Mouse (Mus musculus): ENCODE measurements around the gene AU018091.
"Not testable (repeated sequence)": the region's sequence is repeated elsewhere in the genome, so short reads cannot be mapped to it uniquely, and the experiment has no call there.

AU018091 gene

GRCm38 (mm10) chr7:3164991-3165390, 4.0 kb downstream of the AU018091 start:
- no peak for DNase-seq

GRCm38 (mm10) chr7:3164381-3164780, 4.6 kb downstream of the AU018091 start:
- no peak for DNase-seq

- no peak for DNase-seq
These were observed 18.6 kb downstream of the AU018091 start for GRCm38 (mm10) chr7:3150376-3150775.

GRCm38 (mm10) chr7:3146072-3146471, 22.9 kb downstream of the AU018091 start:
- DNase-seq, result no peak

DNA sequence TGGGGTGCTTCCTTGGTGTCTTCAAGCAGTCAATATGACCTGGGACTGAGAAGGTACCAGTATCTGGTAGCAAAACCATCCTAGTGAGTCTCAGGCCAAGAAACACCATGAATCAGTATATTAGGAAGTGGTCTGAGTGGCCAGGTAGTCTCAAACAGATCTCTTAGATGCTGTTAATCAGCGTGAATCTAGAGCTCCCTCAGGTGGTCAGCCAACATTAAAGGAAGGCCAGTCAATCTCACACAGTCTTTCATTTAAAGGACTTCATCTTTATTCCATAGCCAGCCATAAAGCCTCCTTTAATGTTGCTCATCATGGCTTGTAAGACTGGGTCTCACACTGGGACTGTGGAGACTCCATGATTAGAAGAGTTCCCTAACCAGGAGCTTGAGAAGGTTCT, 25.7 kb downstream of the AU018091 start:
- no peak for DNase-seq

- no peak for DNase-seq
These were observed 33.4 kb downstream of the AU018091 start for GRCm38 (mm10) chr7:3135606-3136005.

- DNase-seq, result no peak
These were observed 34.3 kb downstream of the AU018091 start for GRCm38 (mm10) chr7:3134654-3135053.

GRCm38 (mm10) chr7:3130342-3130741, 38.7 kb downstream of the AU018091 start:
- no peak for DNase-seq

DNA sequence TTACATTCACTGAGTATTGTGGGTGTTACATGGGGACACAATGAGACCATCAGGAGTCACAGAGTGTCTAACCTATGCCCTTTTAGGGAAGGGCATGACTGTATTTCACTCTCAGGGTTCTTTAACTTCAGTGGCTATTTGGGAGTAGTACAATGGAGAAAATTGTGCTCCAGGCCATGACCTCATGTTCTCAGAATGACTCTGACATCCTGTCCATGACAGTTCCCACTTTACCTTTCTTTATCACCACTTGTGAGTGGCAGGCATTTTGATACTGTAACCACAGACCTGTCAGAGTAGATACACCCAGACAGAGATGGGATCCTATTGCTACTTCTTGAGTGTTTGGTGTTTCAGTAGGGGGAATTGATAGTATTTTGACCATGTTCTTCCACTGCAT, 40.4 kb downstream of the AU018091 start:
- not testable (repeated sequence) for DNase-seq

DNA sequence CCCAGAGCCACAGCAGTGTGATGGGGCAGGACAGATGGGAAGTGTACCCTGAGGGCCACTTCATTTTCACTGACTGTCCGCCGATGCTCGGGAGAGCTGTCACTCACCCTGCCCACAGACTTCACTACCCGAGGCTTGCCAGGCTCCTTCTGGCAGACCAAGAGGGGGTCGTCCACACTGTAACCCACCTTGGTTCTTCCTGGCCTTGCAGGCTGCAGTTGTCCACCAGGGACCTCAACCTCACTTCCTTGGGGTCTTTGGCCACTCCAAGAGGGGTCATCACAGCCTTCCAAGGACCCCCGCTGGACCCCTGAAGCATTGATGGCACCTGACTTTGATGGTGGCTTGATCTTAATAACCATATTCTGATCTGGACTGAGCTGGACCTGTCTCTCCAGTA, 57.8 kb downstream of the AU018091 start:
- not testable (repeated sequence) for DNase-seq

DNA sequence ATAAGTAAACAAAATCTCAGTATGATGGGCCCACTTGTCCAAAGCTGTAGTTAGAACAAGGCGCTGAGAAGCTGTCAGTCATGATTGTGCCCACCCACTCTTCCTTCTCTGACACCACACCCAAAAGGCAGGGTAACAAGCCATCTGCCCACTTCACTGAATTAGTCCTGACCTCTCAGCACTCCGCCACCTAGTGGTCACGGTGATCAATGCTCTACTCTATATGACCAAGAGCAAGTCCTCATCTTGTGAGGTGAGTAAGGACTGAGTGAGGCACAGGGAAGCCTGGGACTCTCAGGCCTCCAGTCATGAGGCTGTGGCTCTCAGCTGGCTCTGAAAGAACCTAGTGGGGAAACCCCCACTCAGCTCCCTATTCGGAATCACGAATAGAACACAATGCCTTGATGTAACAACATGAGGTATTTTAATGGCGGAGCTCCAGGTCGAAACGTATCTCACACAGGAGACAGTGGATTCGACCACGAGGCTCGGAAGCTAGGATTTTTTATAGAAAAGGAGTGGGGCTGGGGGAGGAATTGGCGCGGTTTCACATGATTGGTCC, 62.4 kb downstream of the AU018091 start:
- DNase-seq, result not testable (repeated sequence)

All from right cerebral cortex, postnatal 25 days (tissue).